Mouse (Mus musculus) stomach, postnatal 0 days (tissue): ENCODE measurements around the gene Srm.

Source experiments
- CTCF ChIP-seq: IDR thresholded peaks from 2 replicates; pipeline ENCODE4 v1.5.1; 2016; ENCODE audit warnings: antibody characterized with exemption, low read depth, mild to moderate bottlenecking, moderate library complexity
- EP300 ChIP-seq: optimal IDR thresholded peaks from 2 replicates; pipeline ENCODE3; 2016; ENCODE audit warnings: antibody characterized with exemption

GRCm38 (mm10) chr4:148644157-148644511 is 52.8 kb downstream of the Srm start:
- TF ChIP-seq CTCF (peak; percentile 87), EP300 (no peak)
